Mouse (Mus musculus) spleen, adult 18-20 months (tissue): ENCODE results near the gene Mical3.
"Not testable (repeated sequence)": the region's sequence is repeated elsewhere in the genome, so short reads cannot be mapped to it uniquely, and the experiment has no call there.

Source experiments
- DNase-seq, 2 experiments: peaks; one replicate each; pipeline ENCODE4 v3.0.0; 2022; ENCODE audit warnings: mixed read lengths in 2 of 2

Gene Mical3

GRCm38 (mm10) chr6:120926880-120927279 lies 203.9 kb downstream of the Mical3 start:
- no peak for DNase-seq

- DNase-seq: not testable (repeated sequence)
These were observed 205.9 kb downstream of the Mical3 start for GRCm38 (mm10) chr6:120924791-120925321.

- no peak for DNase-seq
These were observed 212.8 kb downstream of the Mical3 start for GRCm38 (mm10) chr6:120917975-120918374.

GRCm38 (mm10) chr6:120916972-120917881 lies 213.6 kb downstream of the Mical3 start:
- DNase-seq: not testable (repeated sequence)

GRCm38 (mm10) chr6:120916074-120916971 lies 214.5 kb downstream of the Mical3 start, which contains the start of gene Bid:
Bid (minus strand) TSS chr6:120916853.
- DNase-seq: peak; percentile 97 to 99

- no peak for DNase-seq
These were observed 215.2 kb downstream of the Mical3 start for GRCm38 (mm10) chr6:120915649-120915975.

- DNase-seq: peak; percentile 68 to 76
These were observed 215.7 kb downstream of the Mical3 start for GRCm38 (mm10) chr6:120914911-120915648.

GRCm38 (mm10) chr6:120914533-120914910 lies 216.3 kb downstream of the Mical3 start:
- no peak for DNase-seq

- no peak for DNase-seq
These were observed 217.0 kb downstream of the Mical3 start for GRCm38 (mm10) chr6:120913783-120914182.

GRCm38 (mm10) chr6:120912931-120913330 lies 217.9 kb downstream of the Mical3 start:
- no peak for DNase-seq

GRCm38 (mm10) chr6:120911213-120912007 lies 219.4 kb downstream of the Mical3 start:
- DNase-seq: no peak

- DNase-seq: no peak
These were observed 221.3 kb downstream of the Mical3 start for GRCm38 (mm10) chr6:120909501-120909900.

GRCm38 (mm10) chr6:120907876-120908597 lies 222.8 kb downstream of the Mical3 start:
- not testable (repeated sequence) for DNase-seq

- DNase-seq: no peak
These were observed 224.3 kb downstream of the Mical3 start for GRCm38 (mm10) chr6:120906521-120906920.

- DNase-seq: no peak
These were observed 225.7 kb downstream of the Mical3 start for GRCm38 (mm10) chr6:120905111-120905510.

- DNase-seq: no peak
These were observed 226.8 kb downstream of the Mical3 start for GRCm38 (mm10) chr6:120903961-120904360.

GRCm38 (mm10) chr6:120903450-120903912 lies 227.3 kb downstream of the Mical3 start:
- DNase-seq: no peak

- peak in 1 of 2 experiments; percentile 26 for DNase-seq
These were observed 228.8 kb downstream of the Mical3 start for GRCm38 (mm10) chr6:120901776-120902645.

- DNase-seq: peak in 1 of 2 experiments; percentile 39
These were observed 232.5 kb downstream of the Mical3 start for GRCm38 (mm10) chr6:120898188-120898833.
